Mouse (Mus musculus) kidney, embryonic 16.5 days (tissue): ENCODE results near the gene Olfr711. TPM values are rescaled to one million over a fixed set of nuclear protein-coding genes. Genes with fewer than 3 reads are reported as not detected.
"Not testable (repeated sequence)": the region's sequence is repeated elsewhere in the genome, so short reads cannot be mapped to it uniquely, and the experiment has no call there.

ENCODE experiments used
- ATAC-seq: fragments of 200-750 bp; cut with Nextera tagmentation; 2 replicates; pipeline ENCODE4 v1.8.0; 2017; ENCODE audit warnings: moderate TSS enrichment; ENCODE audit not compliant: low FRiP score, low TSS enrichment
- H3K27ac ChIP-seq: fragments of 300-500 bp; sonication (generic); 2 replicates; pipeline ENCODE4 v1.5.1; 2014; ENCODE audit warnings: low read length
- H3K27me3 ChIP-seq: fragments of 300-500 bp; sonication (generic); 2 replicates; pipeline ENCODE4 v1.6.1; 2014; ENCODE audit warnings: low read length, control low read depth, mixed read lengths; ENCODE audit not compliant: insufficient read depth
- H3K36me3 ChIP-seq: fragments of 300-500 bp; sonication (generic); 2 replicates; pipeline ENCODE4 v1.6.1; 2014; ENCODE audit warnings: low read length, control low read depth, mixed read lengths; ENCODE audit not compliant: insufficient read depth
- H3K4me1 ChIP-seq: fragments of 300-500 bp; sonication (generic); 2 replicates; pipeline ENCODE4 v1.6.1; 2014; ENCODE audit warnings: low read length, control low read depth, mixed read lengths; ENCODE audit not compliant: insufficient read depth
- H3K4me2 ChIP-seq: fragments of 300-500 bp; sonication (generic); replicated peaks from 2 replicates; pipeline ENCODE4 v1.6.1; 2014; ENCODE audit warnings: low read depth, low read length
- H3K4me3 ChIP-seq: fragments of 300-500 bp; sonication (generic); 2 replicates; pipeline ENCODE4 v1.5.1; 2014; ENCODE audit warnings: mild to moderate bottlenecking, low read length
- H3K9ac ChIP-seq: fragments of 300-500 bp; sonication (generic); replicated peaks from 2 replicates; pipeline ENCODE4 v1.6.1; 2014; ENCODE audit warnings: low read length
- H3K9me3 ChIP-seq: fragments of 300-500 bp; sonication (generic); 2 replicates; pipeline ENCODE4 v1.6.1; 2016; ENCODE audit warnings: low read length, control low read depth
- WGBS: fragments of 180-500 bp; shearing (Covaris S2); extraction: QIAGEN DNeasy Blood & Tissue Kit; methylation state at CpG from one replicate; pipeline ENCODE4 v1.1.7; 2014; 5-methylcytosine and 5-hydroxymethylcytosine counted together
- polyA plus RNA-seq: library from polyadenylated mRNA; unstranded; fragments of >200 nt; fragmentation: Nextera tagmentation; extraction: Ambion mirVana; gene quantifications from 2 replicates; pipeline ENCODE4 v1.2.1, GENCODE M21; 2015

Gene Olfr711
- not detected in 2 replicates for polyA plus RNA-seq

DNA sequence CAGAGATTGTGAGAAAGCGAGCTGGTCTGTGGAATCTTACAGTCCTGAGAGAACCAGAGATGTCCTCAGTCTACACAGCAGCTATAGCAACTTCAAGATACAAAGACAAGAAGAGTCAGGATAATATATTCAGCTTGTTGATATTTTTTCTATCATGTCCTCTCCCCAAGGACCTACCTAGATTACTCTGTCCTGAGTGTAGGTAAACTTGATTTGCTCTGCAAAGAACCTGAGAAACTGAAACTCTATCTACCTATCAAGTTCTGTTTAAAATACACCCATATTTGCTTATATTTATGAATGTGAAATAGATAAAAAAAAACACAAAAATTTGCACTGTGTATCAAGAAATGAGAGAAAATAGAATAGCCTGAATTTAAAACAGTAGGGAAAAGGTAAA lies at the start of gene Olfr711:
TSS of gene Olfr711 (minus strand) at position 101 of the 400 bp plus-strand sequence.
- Histone ChIP-seq H3K4me3 (no peak within 1 kb of the TSS), H3K4me2 (no peak within 1 kb of the TSS), H3K27me3 (no peaks in the 10 kb centered on the region), H3K36me3 (no peaks in the 10 kb centered on the region), H3K4me1 (no peaks in the 10 kb centered on the region), H3K27ac (no peak within 1 kb of the TSS), H3K9me3 (no peaks in the 10 kb centered on the region), H3K9ac (no peak within 1 kb of the TSS)
- 59% methylated on average over 1 of the region's 1 CpGs for WGBS
- ATAC-seq, result no peak

DNA sequence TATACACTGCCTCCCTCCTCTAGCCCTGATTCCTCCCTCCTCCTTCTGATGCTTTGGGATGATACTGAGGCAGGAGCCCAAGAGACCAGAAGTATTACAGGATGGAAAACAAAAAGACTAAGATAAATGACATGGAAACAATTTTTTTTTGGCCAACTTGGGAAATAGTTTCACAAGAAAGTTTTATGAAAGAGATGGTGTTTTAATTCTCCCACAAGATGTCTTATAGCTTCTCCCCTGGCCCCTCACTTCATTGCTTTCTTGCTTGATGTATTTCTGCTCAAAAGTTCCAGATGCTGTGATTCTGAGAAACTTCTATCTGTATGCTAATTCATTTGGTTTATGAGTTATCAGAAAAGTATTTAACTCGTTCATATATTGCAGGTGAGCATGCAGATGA lies 30.7 kb upstream of the Olfr711 start, which contains the start of gene Olfr2:
TSS of gene Olfr2 (minus strand) at position 101 of the 400 bp plus-strand sequence.
- Histone ChIP-seq H3K27ac (no peak within 1 kb of the TSS), H3K9ac (no peak within 1 kb of the TSS), H3K4me1 (no peaks in the 10 kb centered on the region), H3K9me3 (no peaks in the 10 kb centered on the region), H3K4me3 (no peak within 1 kb of the TSS), H3K4me2 (no peak within 1 kb of the TSS), H3K27me3 (no peaks in the 10 kb centered on the region), H3K36me3 (no peaks in the 10 kb centered on the region)
- WGBS, result 53% methylated on average over 1 of the region's 1 CpGs
- ATAC-seq, result no peak

- Histone ChIP-seq H3K9ac (no peak overlapping the region), H3K27me3 (no peaks in the 10 kb centered on the region), H3K4me1 (no peaks in the 10 kb centered on the region), H3K27ac (no peak overlapping the region), H3K36me3 (no peaks in the 10 kb centered on the region), H3K4me3 (no peak overlapping the region), H3K4me2 (no peak overlapping the region), H3K9me3 (no peaks in the 10 kb centered on the region)
- WGBS, result 75% methylated on average over 3 of the region's 3 CpGs
- ATAC-seq, result no peak
Measured at GRCm38 (mm10) chr7:107004169-107004568, 28.9 kb upstream of the Olfr711 start.

DNA sequence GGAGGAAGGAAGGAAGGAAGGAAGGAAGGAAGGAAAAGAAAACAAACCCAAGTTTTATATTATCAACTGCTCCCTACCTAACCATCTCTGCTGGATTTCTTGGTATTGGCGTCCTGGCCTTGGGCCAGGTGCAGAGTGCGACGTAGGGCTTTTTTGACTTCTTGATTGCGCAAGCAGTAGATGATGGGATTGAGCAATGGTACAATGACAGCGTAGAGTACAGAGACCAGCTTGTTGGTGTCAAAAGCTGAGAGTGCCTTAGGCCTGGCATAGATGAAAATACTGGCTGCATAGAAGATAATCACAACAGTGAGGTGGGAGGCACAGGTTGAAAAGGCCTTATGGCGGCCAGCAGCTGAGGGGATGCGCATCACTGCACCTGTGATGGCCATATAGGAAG lies 25.5 kb upstream of the Olfr711 start:
- Histone ChIP-seq H3K9ac (no peak overlapping the region), H3K4me3 (no peak overlapping the region), H3K36me3 (no peaks in the 10 kb centered on the region), H3K27ac (no peak overlapping the region), H3K4me2 (no peak overlapping the region), H3K9me3 (no peaks in the 10 kb centered on the region), H3K4me1 (no peaks in the 10 kb centered on the region), H3K27me3 (no peaks in the 10 kb centered on the region)
- WGBS, result 85% methylated on average over 7 of the region's 7 CpGs
- ATAC-seq, result no peak

DNA sequence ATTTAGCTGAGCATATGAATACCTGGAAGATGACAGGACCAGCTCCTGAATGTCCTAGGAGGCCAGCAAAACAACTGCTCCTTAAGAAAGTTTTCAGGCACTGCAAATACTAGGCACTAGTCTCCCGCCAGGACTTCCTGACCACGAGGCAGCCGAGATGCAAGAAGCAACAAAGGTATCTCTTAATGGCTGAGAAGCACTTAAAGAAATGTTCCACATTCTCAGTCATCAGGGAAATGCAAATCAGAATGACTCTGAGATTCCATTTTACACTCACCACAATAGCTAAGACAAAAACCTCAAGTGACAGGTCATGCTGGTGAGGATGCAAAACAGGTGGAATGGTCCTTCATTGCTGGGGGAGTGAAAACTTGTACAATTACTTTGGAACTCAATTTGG lies 10.0 kb upstream of the Olfr711 start:
- H3K4me2 ChIP-seq, result no peak overlapping the region
- H3K27ac ChIP-seq, result no peak overlapping the region
- H3K36me3 ChIP-seq, result no peaks in the 10 kb centered on the region
- WGBS, result 82% methylated on average over 3 of the region's 3 CpGs
- H3K9me3 ChIP-seq, result no peaks in the 10 kb centered on the region
- H3K4me1 ChIP-seq, result no peaks in the 10 kb centered on the region
- no peak for ATAC-seq
- no peaks in the 10 kb centered on the region for H3K27me3 ChIP-seq
- no peak overlapping the region for H3K4me3 ChIP-seq
- no peak overlapping the region for H3K9ac ChIP-seq

- not testable (repeated sequence) for H3K4me1 ChIP-seq, H3K27me3 ChIP-seq, H3K9me3 ChIP-seq, H3K4me2 ChIP-seq, ATAC-seq, H3K9ac ChIP-seq, H3K4me3 ChIP-seq, H3K36me3 ChIP-seq, H3K27ac ChIP-seq
Measured at GRCm38 (mm10) chr7:106967503-106967902, 7.8 kb downstream of the Olfr711 start.

DNA sequence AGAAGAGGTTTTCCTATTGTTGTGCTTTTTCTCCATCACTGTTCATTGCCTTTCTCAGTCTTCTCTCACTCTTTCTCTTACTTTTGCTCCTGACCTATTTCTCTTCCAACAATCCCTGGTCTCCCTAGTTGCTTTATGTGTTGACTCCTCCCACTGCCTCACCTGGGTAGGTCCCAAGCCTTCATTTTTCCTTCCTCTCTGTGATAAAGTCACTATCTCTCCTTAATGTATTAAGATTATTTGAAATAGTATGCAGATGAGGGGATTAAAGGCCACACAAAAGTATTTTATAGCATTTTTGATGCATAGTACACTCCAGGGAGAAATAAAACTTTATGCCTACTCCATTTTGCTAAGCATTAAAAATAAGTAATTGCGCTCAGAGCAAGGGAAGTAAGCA lies 11.4 kb downstream of the Olfr711 start, which contains the start of gene Olfr6:
TSS of gene Olfr6 (minus strand) at position 101 of the 400 bp plus-strand sequence.
- 76% methylated on average over 1 of the region's 1 CpGs for WGBS
- no peak for ATAC-seq
- Histone ChIP-seq H3K4me3 (no peak within 1 kb of the TSS), H3K27ac (no peak within 1 kb of the TSS), H3K27me3 (no peaks in the 10 kb centered on the region), H3K4me2 (no peak within 1 kb of the TSS), H3K36me3 (no peaks in the 10 kb centered on the region), H3K9ac (no peak within 1 kb of the TSS), H3K9me3 (no peaks in the 10 kb centered on the region), H3K4me1 (no peaks in the 10 kb centered on the region)

GRCm38 (mm10) chr7:106948212-106948611 lies 27.0 kb downstream of the Olfr711 start, which contains the start of gene Olfr710:
Gene Olfr710 (minus strand): TSS chr7:106948312.
- Histone ChIP-seq H3K9me3 (no peaks in the 10 kb centered on the region), H3K36me3 (no peaks in the 10 kb centered on the region), H3K9ac (no peak within 1 kb of the TSS), H3K4me2 (no peak within 1 kb of the TSS), H3K27me3 (no peaks in the 10 kb centered on the region), H3K4me1 (no peaks in the 10 kb centered on the region), H3K4me3 (no peak within 1 kb of the TSS), H3K27ac (no peak within 1 kb of the TSS)
- no peak for ATAC-seq
- 71% methylated on average over 3 of the region's 3 CpGs for WGBS

DNA sequence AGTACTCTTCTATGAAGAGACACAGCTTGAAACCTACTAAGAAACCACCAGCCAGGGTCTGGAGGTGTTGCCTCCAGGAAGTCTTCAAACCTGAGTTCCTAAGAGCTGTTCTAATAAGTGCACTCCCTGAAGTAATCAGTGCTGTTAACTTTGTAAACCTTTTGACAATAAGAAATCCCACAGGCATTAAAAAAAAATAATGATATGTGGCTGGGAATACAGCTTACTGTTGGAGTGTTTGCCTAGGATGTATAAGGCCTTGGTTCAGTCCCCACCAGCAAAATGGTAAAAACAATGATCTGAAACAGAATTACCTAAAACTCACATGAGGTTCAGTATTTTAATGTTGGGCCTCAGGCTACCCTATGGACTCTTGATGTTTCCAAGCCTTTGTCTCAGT lies 43.1 kb downstream of the Olfr711 start, which contains the start of gene Olfr709-ps1:
TSS of gene Olfr709-ps1 (minus strand) at position 101 of the 400 bp plus-strand sequence.
- no peak for ATAC-seq

DNA sequence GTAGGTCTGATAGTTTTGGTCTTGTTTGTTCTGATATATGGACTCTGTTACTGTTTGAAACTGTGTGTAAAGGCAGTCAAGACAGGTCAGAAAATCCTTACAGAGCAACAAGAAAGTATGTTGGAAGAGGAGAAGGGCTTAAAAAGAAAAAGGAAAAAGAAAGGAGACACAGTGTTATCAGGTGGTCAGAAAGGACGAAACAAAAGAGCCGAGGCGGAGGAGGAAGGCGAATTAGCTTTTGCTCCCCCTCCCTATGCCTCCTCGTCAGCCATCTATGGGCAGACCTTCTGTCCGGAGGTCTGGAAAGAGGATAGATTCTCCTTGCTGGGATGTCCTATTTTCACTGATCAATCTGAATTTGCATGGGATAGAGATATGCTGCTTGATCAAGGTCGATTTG lies 54.3 kb downstream of the Olfr711 start:
- H3K36me3 ChIP-seq, H3K4me2 ChIP-seq, H3K27ac ChIP-seq, H3K9ac ChIP-seq, H3K27me3 ChIP-seq, H3K9me3 ChIP-seq, H3K4me1 ChIP-seq, ATAC-seq, H3K4me3 ChIP-seq: not testable (repeated sequence)
- WGBS, result 74% methylated on average over 2 of the region's 7 CpGs

More for the DNA sequence above, 43.1 kb downstream of the Olfr711 start, which contains the start of gene Olfr709-ps1:
- Histone ChIP-seq H3K36me3 (no peaks in the 10 kb centered on the region), H3K9ac (no peak within 1 kb of the TSS), H3K27ac (no peak within 1 kb of the TSS), H3K27me3 (no peaks in the 10 kb centered on the region), H3K4me1 (no peaks in the 10 kb centered on the region), H3K9me3 (no peaks in the 10 kb centered on the region), H3K4me2 (no peak within 1 kb of the TSS), H3K4me3 (no peak within 1 kb of the TSS)
